Mouse (Mus musculus): Measurements from ENCODE around the gene Ctsf. TPM values are rescaled to one million over a fixed set of nuclear protein-coding genes. Genes with fewer than 3 reads are reported as not detected.
"Not testable (repeated sequence)": the region's sequence is repeated elsewhere in the genome, so short reads cannot be mapped to it uniquely, and the experiment has no call there.

The Ctsf gene
- polyA plus RNA-seq, 1 experiment from 2014 or later = 79.4 TPM

GRCm38 (mm10) chr19:4847490-4847889 is 7.4 kb upstream of the Ctsf start:
- TF ChIP-seq CTCF (IDR thresholded peaks at IDR 0.05) = no peak
- ChIA-PET POLR2A (interaction anchor here (0.7 to 1.1 kb wide), 2 partner anchors 69 to 92 kb away, joined by 3 read pairs; partner anchors contain the start of gene Rbm4b), CTCF (interaction anchor here (0.6 to 2.2 kb wide), 13 partner anchors 9 to 259 kb away, joined by 3 to 10 read pairs (median 3); partner anchors contain the start of genes Actn3, Ccdc87, Ccs and Rbm4b)
- in situ Hi-C loops (cut with MboI; ENCODE audit: low pct_unique_long_range_greater_than_20kb) = loop anchor here (10.0 kb wide), 1 partner anchor 203 kb away; no protein-coding TSS in a partner anchor
- ATAC-seq = no peak
- DNase-seq (ENCODE audit: low read depth, low spot score) = no peak
- H3K27me3 ChIP-seq = peaks cover 48% of the 10 kb centered on the region

GRCm38 (mm10) chr19:4849800-4850199 is 5.1 kb upstream of the Ctsf start:
- ChIA-PET CTCF (interaction anchor here (0.7 to 1.5 kb wide), 3 partner anchors 21 to 95 kb away, joined by 3 to 4 read pairs (median 3); partner anchors contain the start of gene Rbm4b), POLR2A (no interaction called here)
- DNase-seq (ENCODE audit: low read depth, low spot score) (no peak), ATAC-seq (no peak)
- peaks cover 35% of the 10 kb centered on the region for H3K27me3 ChIP-seq
- in situ Hi-C loops (cut with MboI; ENCODE audit: low pct_unique_long_range_greater_than_20kb) = loop anchor here (10.0 kb wide), 1 partner anchor 205 kb away; no protein-coding TSS in a partner anchor
- no peak for TF ChIP-seq CTCF (IDR thresholded peaks at IDR 0.05)

- ChIA-PET POLR2A (interaction anchor here (1.2 kb wide), 1 partner anchor 11 kb away, joined by 3 read pairs; the partner anchor contains the start of genes Ccdc87 and Ccs), CTCF (interaction anchor here (0.7 to 1.5 kb wide), 3 partner anchors 20 to 95 kb away, joined by 3 to 4 read pairs (median 3); partner anchors contain the start of gene Rbm4b)
- no peak for TF ChIP-seq CTCF (IDR thresholded peaks at IDR 0.05)
- H3K27me3 ChIP-seq = peaks cover 34% of the 10 kb centered on the region
- no peak for DNase-seq (ENCODE audit: low read depth, low spot score)
- in situ Hi-C loops (cut with MboI; ENCODE audit: low pct_unique_long_range_greater_than_20kb) = no loop called here
- no peak for ATAC-seq
Measured at GRCm38 (mm10) chr19:4850281-4850680, 4.6 kb upstream of the Ctsf start.

GRCm38 (mm10) chr19:4855470-4855820 is 515 bp downstream of the Ctsf start:
- in situ Hi-C loops (cut with MboI; ENCODE audit: low pct_unique_long_range_greater_than_20kb) = no loop called here
- no peak for TF ChIP-seq CTCF (IDR thresholded peaks at IDR 0.05)
- ChIA-PET CTCF (interaction anchor here (1.3 to 2.1 kb wide), 2 partner anchors 8 to 15 kb away, joined by 3 to 9 read pairs; no protein-coding TSS in a partner anchor), POLR2A (no interaction called here)
- ATAC-seq (no peak), DNase-seq (ENCODE audit: low read depth, low spot score) (no peak)
- H3K27me3 ChIP-seq = peaks cover 9% of the 10 kb centered on the region

GRCm38 (mm10) chr19:4855951-4856350 is 1.0 kb downstream of the Ctsf start:
- in situ Hi-C loops (cut with MboI; ENCODE audit: low pct_unique_long_range_greater_than_20kb) = no loop called here
- TF ChIP-seq CTCF (IDR thresholded peaks at IDR 0.05) = no peak
- POLR2A ChIA-PET = no interaction called here

GRCm38 (mm10) chr19:4859081-4859480 is 4.2 kb downstream of the Ctsf start:
- no peak for ATAC-seq
- in situ Hi-C loops (cut with MboI; ENCODE audit: low pct_unique_long_range_greater_than_20kb) = no loop called here
- no peak for TF ChIP-seq CTCF (IDR thresholded peaks at IDR 0.05)
- peak; percentile 37 for DNase-seq (ENCODE audit: low read depth, low spot score)
- CTCF ChIA-PET = no interaction called here
- no peaks in the 10 kb centered on the region for H3K27me3 ChIP-seq
- POLR2A ChIA-PET = no interaction called here

More at GRCm38 (mm10) chr19:4855951-4856350, 1.0 kb downstream of the Ctsf start:
- CTCF ChIA-PET = interaction anchor here (0.9 to 2.1 kb wide), 4 partner anchors 8 to 26 kb away, joined by 3 to 9 read pairs (median 4); no protein-coding TSS in a partner anchor
- H3K27me3 ChIP-seq = peaks cover 8% of the 10 kb centered on the region
- DNase-seq (ENCODE audit: low read depth, low spot score) (no peak), ATAC-seq (no peak)

- ChIA-PET POLR2A (no interaction called here), CTCF (no interaction called here)
- ATAC-seq = no peak
- DNase-seq (ENCODE audit: low read depth, low spot score) = no peak
- in situ Hi-C loops (cut with MboI; ENCODE audit: low pct_unique_long_range_greater_than_20kb) = no loop called here
- H3K27me3 ChIP-seq = peaks cover 20% of the 10 kb centered on the region
- no peak for TF ChIP-seq CTCF (IDR thresholded peaks at IDR 0.05)
Measured at GRCm38 (mm10) chr19:4863048-4863447, 8.1 kb downstream of the Ctsf start.

- DNase-seq (ENCODE audit: low read depth, low spot score) (no peak), ATAC-seq (no peak)
- TF ChIP-seq CTCF (IDR thresholded peaks at IDR 0.05) = no peak
- POLR2A ChIA-PET = no interaction called here
- peaks cover 35% of the 10 kb centered on the region for H3K27me3 ChIP-seq
- in situ Hi-C loops (cut with MboI; ENCODE audit: low pct_unique_long_range_greater_than_20kb) = no loop called here
- CTCF ChIA-PET = no interaction called here
Measured at GRCm38 (mm10) chr19:4865147-4865546, 10.2 kb downstream of the Ctsf start.

- POLR2A ChIA-PET; CTCF ChIA-PET; DNase-seq (ENCODE audit: low read depth, low spot score); in situ Hi-C loops (cut with MboI; ENCODE audit: low pct_unique_long_range_greater_than_20kb); ATAC-seq: not testable (repeated sequence)
- H3K27me3 ChIP-seq = peaks cover 39% of the 10 kb centered on the region
Measured at GRCm38 (mm10) chr19:4874613-4875012, 19.7 kb downstream of the Ctsf start.

- DNase-seq (ENCODE audit: low read depth, low spot score) (no peak), ATAC-seq (no peak)
- TF ChIP-seq CTCF (IDR thresholded peaks at IDR 0.05) = no peak
- peaks cover 23% of the 10 kb centered on the region for H3K27me3 ChIP-seq
- in situ Hi-C loops (cut with MboI; ENCODE audit: low pct_unique_long_range_greater_than_20kb) = no loop called here
- CTCF ChIA-PET = interaction anchor here (1.0 kb wide), 1 partner anchor 11 kb away, joined by 3 read pairs; no protein-coding TSS in a partner anchor
- POLR2A ChIA-PET = no interaction called here
Measured at GRCm38 (mm10) chr19:4876241-4876640, 21.3 kb downstream of the Ctsf start.

GRCm38 (mm10) chr19:4876755-4877154 is 21.8 kb downstream of the Ctsf start:
- TF ChIP-seq CTCF (IDR thresholded peaks at IDR 0.05) = no peak
- ATAC-seq = no peak
- in situ Hi-C loops (cut with MboI; ENCODE audit: low pct_unique_long_range_greater_than_20kb) = no loop called here
- peaks cover 18% of the 10 kb centered on the region for H3K27me3 ChIP-seq
- ChIA-PET POLR2A (no interaction called here), CTCF (interaction anchor here (1.0 to 1.5 kb wide), 2 partner anchors 10 to 29 kb away, joined by 3 to 4 read pairs; no protein-coding TSS in a partner anchor)
- no peak for DNase-seq (ENCODE audit: low read depth, low spot score)
